Mouse (Mus musculus): ENCODE results near the gene Ddhd1. TPM values are rescaled to one million over a fixed set of nuclear protein-coding genes. Genes with fewer than 3 reads are reported as not detected.

Gene Ddhd1
- polyA plus RNA-seq, 1 experiment from 2014 or later, result 5.0 TPM

- no peak for ATAC-seq (ENCODE audit: low read depth)
- Histone ChIP-seq H3K27ac (ENCODE audit: low read length) (no peak overlapping the region), H3K4me1 (replicated peaks; ENCODE audit: control insufficient read depth, insufficient read depth, low read length) (no peaks in the 10 kb centered on the region), H3K27me3 (ENCODE audit: control insufficient read depth, insufficient read depth, low read depth, low read length) (no peaks in the 10 kb centered on the region), H3K4me2 (ENCODE audit: low read depth, low read length) (no peak overlapping the region), H3K36me3 (ENCODE audit: control insufficient read depth, insufficient read depth, low read length) (no peaks in the 10 kb centered on the region), H3K9ac (ENCODE audit: low read length) (no peak overlapping the region), H3K9me3 (ENCODE audit: control insufficient read depth, low read length) (no peaks in the 10 kb centered on the region), H3K4me3 (ENCODE audit: low read length) (no peak overlapping the region)
- WGBS, result 73% methylated on average over 4 of the region's 4 CpGs
These were observed 25.0 kb downstream of the Ddhd1 start for GRCm38 (mm10) chr14:45632756-45633537.

- WGBS, result 78% methylated on average over 5 of the region's 5 CpGs
- H3K4me3 ChIP-seq (ENCODE audit: low read length), result no peak overlapping the region
- H3K9ac ChIP-seq (ENCODE audit: low read length), result no peak overlapping the region
- no peak for ATAC-seq (ENCODE audit: low read depth)
- no peaks in the 10 kb centered on the region for H3K27me3 ChIP-seq (ENCODE audit: control insufficient read depth, insufficient read depth, low read depth, low read length)
- H3K36me3 ChIP-seq (ENCODE audit: control insufficient read depth, insufficient read depth, low read length), result no peaks in the 10 kb centered on the region
- no peaks in the 10 kb centered on the region for H3K4me1 ChIP-seq (replicated peaks; ENCODE audit: control insufficient read depth, insufficient read depth, low read length)
- H3K4me2 ChIP-seq (ENCODE audit: low read depth, low read length), result no peak overlapping the region
- H3K9me3 ChIP-seq (ENCODE audit: control insufficient read depth, low read length), result no peaks in the 10 kb centered on the region
- no peak overlapping the region for H3K27ac ChIP-seq (ENCODE audit: low read length)
These were observed 27.4 kb downstream of the Ddhd1 start for GRCm38 (mm10) chr14:45630544-45630943.

GRCm38 (mm10) chr14:45629938-45630337, 28.0 kb downstream of the Ddhd1 start:
- H3K27me3 ChIP-seq (ENCODE audit: control insufficient read depth, insufficient read depth, low read depth, low read length), result no peaks in the 10 kb centered on the region
- H3K9me3 ChIP-seq (ENCODE audit: control insufficient read depth, low read length), result no peaks in the 10 kb centered on the region
- no peak overlapping the region for H3K9ac ChIP-seq (ENCODE audit: low read length)
- no peak for ATAC-seq (ENCODE audit: low read depth)
- WGBS, result 46% methylated on average over 1 of the region's 1 CpGs
- H3K36me3 ChIP-seq (ENCODE audit: control insufficient read depth, insufficient read depth, low read length), result no peaks in the 10 kb centered on the region
- no peak overlapping the region for H3K4me3 ChIP-seq (ENCODE audit: low read length)
- H3K4me1 ChIP-seq (replicated peaks; ENCODE audit: control insufficient read depth, insufficient read depth, low read length), result no peaks in the 10 kb centered on the region
- H3K4me2 ChIP-seq (ENCODE audit: low read depth, low read length), result no peak overlapping the region
- no peak overlapping the region for H3K27ac ChIP-seq (ENCODE audit: low read length)

GRCm38 (mm10) chr14:45618351-45618750, 39.6 kb downstream of the Ddhd1 start:
- H3K9ac ChIP-seq (ENCODE audit: low read length), result no peak overlapping the region
- no peak overlapping the region for H3K4me3 ChIP-seq (ENCODE audit: low read length)
- H3K4me2 ChIP-seq (ENCODE audit: low read depth, low read length), result no peak overlapping the region
- H3K27me3 ChIP-seq (ENCODE audit: control insufficient read depth, insufficient read depth, low read depth, low read length), result no peaks in the 10 kb centered on the region
- no peak overlapping the region for H3K27ac ChIP-seq (ENCODE audit: low read length)
- ATAC-seq (ENCODE audit: low read depth), result no peak
- H3K9me3 ChIP-seq (ENCODE audit: control insufficient read depth, low read length), result no peaks in the 10 kb centered on the region
- H3K36me3 ChIP-seq (ENCODE audit: control insufficient read depth, insufficient read depth, low read length), result no peaks in the 10 kb centered on the region; the same call in 1 of the 2 replicates
- H3K4me1 ChIP-seq (replicated peaks; ENCODE audit: control insufficient read depth, insufficient read depth, low read length), result no peaks in the 10 kb centered on the region
- 52% methylated on average over 6 of the region's 6 CpGs for WGBS

- H3K4me3 ChIP-seq (ENCODE audit: low read length), result no peak overlapping the region
- H3K9ac ChIP-seq (ENCODE audit: low read length), result no peak overlapping the region
- no peaks in the 10 kb centered on the region for H3K4me1 ChIP-seq (replicated peaks; ENCODE audit: control insufficient read depth, insufficient read depth, low read length)
- no peaks in the 10 kb centered on the region for H3K9me3 ChIP-seq (ENCODE audit: control insufficient read depth, low read length)
- whole genome bisulfite sequencing, result 93% methylated on average over 5 of the region's 5 CpGs
- H3K27ac ChIP-seq (ENCODE audit: low read length), result no peak overlapping the region
- H3K27me3 ChIP-seq (ENCODE audit: control insufficient read depth, insufficient read depth, low read depth, low read length), result no peaks in the 10 kb centered on the region
- no peak for ATAC-seq (ENCODE audit: low read depth)
- H3K4me2 ChIP-seq (ENCODE audit: low read depth, low read length), result no peak overlapping the region
- H3K36me3 ChIP-seq (ENCODE audit: control insufficient read depth, insufficient read depth, low read length), result peaks cover 5% of the 10 kb centered on the region; the same call in 1 of the 2 replicates
These were observed 41.4 kb downstream of the Ddhd1 start for GRCm38 (mm10) chr14:45616526-45616925.

- Histone ChIP-seq H3K9ac (ENCODE audit: low read length) (no peak overlapping the region), H3K27me3 (ENCODE audit: control insufficient read depth, insufficient read depth, low read depth, low read length) (no peaks in the 10 kb centered on the region), H3K4me1 (replicated peaks; ENCODE audit: control insufficient read depth, insufficient read depth, low read length) (no peaks in the 10 kb centered on the region), H3K4me3 (ENCODE audit: low read length) (no peak overlapping the region), H3K4me2 (ENCODE audit: low read depth, low read length) (no peak overlapping the region), H3K36me3 (ENCODE audit: control insufficient read depth, insufficient read depth, low read length) (peaks cover 5% of the 10 kb centered on the region; the same call in 1 of the 2 replicates), H3K27ac (ENCODE audit: low read length) (no peak overlapping the region), H3K9me3 (ENCODE audit: control insufficient read depth, low read length) (no peaks in the 10 kb centered on the region)
- no peak for ATAC-seq (ENCODE audit: low read depth)
- WGBS, result 87% methylated on average over 2 of the region's 2 CpGs
These were observed 42.2 kb downstream of the Ddhd1 start for GRCm38 (mm10) chr14:45615776-45616175.

- no peak for ATAC-seq (ENCODE audit: low read depth)
- no peaks in the 10 kb centered on the region for H3K4me1 ChIP-seq (replicated peaks; ENCODE audit: control insufficient read depth, insufficient read depth, low read length)
- no peaks in the 10 kb centered on the region for H3K9me3 ChIP-seq (ENCODE audit: control insufficient read depth, low read length)
- no peak overlapping the region for H3K4me2 ChIP-seq (ENCODE audit: low read depth, low read length)
- H3K9ac ChIP-seq (ENCODE audit: low read length), result no peak overlapping the region
- H3K27ac ChIP-seq (ENCODE audit: low read length), result no peak overlapping the region
- H3K27me3 ChIP-seq (ENCODE audit: control insufficient read depth, insufficient read depth, low read depth, low read length), result no peaks in the 10 kb centered on the region
- WGBS, result 38% methylated on average over 4 of the region's 4 CpGs
- H3K36me3 ChIP-seq (ENCODE audit: control insufficient read depth, insufficient read depth, low read length), result peaks cover 7% of the 10 kb centered on the region
- no peak overlapping the region for H3K4me3 ChIP-seq (ENCODE audit: low read length)
These were observed 43.1 kb downstream of the Ddhd1 start for GRCm38 (mm10) chr14:45614822-45615221.

- no peaks in the 10 kb centered on the region for H3K9me3 ChIP-seq (ENCODE audit: control insufficient read depth, low read length)
- WGBS, result 79% methylated on average over 6 of the region's 6 CpGs
- no peak overlapping the region for H3K4me2 ChIP-seq (ENCODE audit: low read depth, low read length)
- no peak overlapping the region for H3K27ac ChIP-seq (ENCODE audit: low read length)
- peaks cover 7% of the 10 kb centered on the region for H3K36me3 ChIP-seq (ENCODE audit: control insufficient read depth, insufficient read depth, low read length)
- H3K4me1 ChIP-seq (replicated peaks; ENCODE audit: control insufficient read depth, insufficient read depth, low read length), result no peaks in the 10 kb centered on the region
- H3K4me3 ChIP-seq (ENCODE audit: low read length), result no peak overlapping the region
- H3K9ac ChIP-seq (ENCODE audit: low read length), result no peak overlapping the region
- no peak for ATAC-seq (ENCODE audit: low read depth)
- H3K27me3 ChIP-seq (ENCODE audit: control insufficient read depth, insufficient read depth, low read depth, low read length), result no peaks in the 10 kb centered on the region
These were observed 43.5 kb downstream of the Ddhd1 start for GRCm38 (mm10) chr14:45614406-45614805.

- Histone ChIP-seq H3K9ac (ENCODE audit: low read length) (no peak overlapping the region), H3K27ac (ENCODE audit: low read length) (no peak overlapping the region), H3K4me1 (replicated peaks; ENCODE audit: control insufficient read depth, insufficient read depth, low read length) (no peaks in the 10 kb centered on the region), H3K4me3 (ENCODE audit: low read length) (no peak overlapping the region), H3K4me2 (ENCODE audit: low read depth, low read length) (no peak overlapping the region), H3K27me3 (ENCODE audit: control insufficient read depth, insufficient read depth, low read depth, low read length) (no peaks in the 10 kb centered on the region), H3K9me3 (ENCODE audit: control insufficient read depth, low read length) (no peaks in the 10 kb centered on the region), H3K36me3 (ENCODE audit: control insufficient read depth, insufficient read depth, low read length) (peaks cover 10% of the 10 kb centered on the region)
- WGBS, result 79% methylated on average over 7 of the region's 7 CpGs
- ATAC-seq (ENCODE audit: low read depth), result no peak
These were observed 46.3 kb downstream of the Ddhd1 start for GRCm38 (mm10) chr14:45611654-45612053.
